Mouse (Mus musculus) limb, embryonic 11.5 days (tissue): ENCODE results near the gene Dhx33. TPM values are rescaled to one million over a fixed set of nuclear protein-coding genes. Genes with fewer than 3 reads are reported as not detected.

Experiments used
- ATAC-seq: fragments of 200-750 bp; cut with Nextera tagmentation; 2 replicates; pipeline ENCODE4 v1.8.0; 2017; ENCODE audit warnings: low read depth; ENCODE audit not compliant: insufficient number of reproducible peaks, low FRiP score, low TSS enrichment
- DNase-seq: peaks from one replicate; pipeline ENCODE4 v3.0.0-alpha.2; 2015; ENCODE audit warnings: low spot score
- H3K27ac ChIP-seq: fragments of 300-500 bp; sonication (generic); replicated peaks from 2 replicates; pipeline ENCODE4 v1.5.1; 2014; ENCODE audit warnings: low read depth, mild to moderate bottlenecking, low read length
- H3K27me3 ChIP-seq: fragments of 300-500 bp; sonication (generic); 2 replicates; pipeline ENCODE4 v1.6.1; 2014; ENCODE audit warnings: mild to moderate bottlenecking, low read length, mixed read lengths; ENCODE audit not compliant: control insufficient read depth, insufficient read depth
- H3K36me3 ChIP-seq: fragments of 300-500 bp; sonication (generic); 2 replicates; pipeline ENCODE4 v1.6.1; 2014; ENCODE audit warnings: mild to moderate bottlenecking, low read length, moderate library complexity, mixed read lengths; ENCODE audit not compliant: control insufficient read depth, insufficient read depth
- H3K4me1 ChIP-seq: fragments of 300-500 bp; sonication (generic); 2 replicates; pipeline ENCODE4 v1.6.1; 2014; ENCODE audit warnings: low read length, mixed read lengths; ENCODE audit not compliant: control insufficient read depth, insufficient read depth
- H3K4me2 ChIP-seq: fragments of 300-500 bp; sonication (generic); 2 replicates; pipeline ENCODE4 v1.6.1; 2014; ENCODE audit warnings: low read depth, mild to moderate bottlenecking, moderate library complexity; ENCODE audit not compliant: severe bottlenecking
- H3K4me3 ChIP-seq: fragments of 300-500 bp; sonication (generic); 2 replicates; pipeline ENCODE4 v1.5.1; 2014; ENCODE audit warnings: low read depth, low read length
- H3K9ac ChIP-seq: fragments of 300-500 bp; sonication (generic); 2 replicates; pipeline ENCODE4 v1.6.1; 2014; ENCODE audit warnings: mild to moderate bottlenecking, low read length
- H3K9me3 ChIP-seq: fragments of 300-500 bp; sonication (generic); 2 replicates; pipeline ENCODE4 v1.6.1; 2016; ENCODE audit warnings: low read length; ENCODE audit not compliant: control insufficient read depth
- WGBS: fragments of 180-500 bp; shearing (Covaris S2); extraction: QIAGEN DNeasy Blood & Tissue Kit; methylation state at CpG from one replicate; pipeline ENCODE4 v1.1.7; 2014; 5-methylcytosine and 5-hydroxymethylcytosine counted together
- polyA plus RNA-seq: library from polyadenylated mRNA; unstranded; fragments of >200 nt; fragmentation: Nextera tagmentation; extraction: Ambion mirVana; gene quantifications from 2 replicates; pipeline ENCODE4 v1.2.1, GENCODE M21; 2014

Gene Dhx33
- polyA plus RNA-seq, 1 experiment from 2014 or later, result 29.1 TPM

- ATAC-seq, result no peak
These were observed 29.0 kb downstream of the Dhx33 start for GRCm38 (mm10) chr11:70975193-70975592.

GRCm38 (mm10) chr11:70973947-70974346 is 30.3 kb downstream of the Dhx33 start:
- no peak for ATAC-seq
- H3K9ac ChIP-seq, result no peak overlapping the region
- peak; percentile 28 for DNase-seq
- 74% methylated on average over 4 of the region's 4 CpGs for WGBS
- H3K27ac ChIP-seq, result no peak overlapping the region
- no peaks in the 10 kb centered on the region for H3K9me3 ChIP-seq
- H3K36me3 ChIP-seq, result peaks cover 24% of the 10 kb centered on the region
- H3K4me3 ChIP-seq, result no peak overlapping the region
- H3K4me1 ChIP-seq, result peaks cover 6% of the 10 kb centered on the region; the same call in 1 of the 2 replicates
- no peak overlapping the region for H3K4me2 ChIP-seq
- H3K27me3 ChIP-seq, result no peaks in the 10 kb centered on the region

More at GRCm38 (mm10) chr11:70975193-70975592, 29.0 kb downstream of the Dhx33 start:
- H3K4me1 ChIP-seq, result peaks cover 4% of the 10 kb centered on the region; the same call in 1 of the 2 replicates
- no peaks in the 10 kb centered on the region for H3K9me3 ChIP-seq
- no peak overlapping the region for H3K4me2 ChIP-seq
- H3K36me3 ChIP-seq, result peaks cover 30% of the 10 kb centered on the region
- no peaks in the 10 kb centered on the region for H3K27me3 ChIP-seq
- no peak overlapping the region for H3K27ac ChIP-seq
- 81% methylated on average over 2 of the region's 2 CpGs for WGBS
- no peak overlapping the region for H3K9ac ChIP-seq
- DNase-seq, result no peak
- no peak overlapping the region for H3K4me3 ChIP-seq

- ATAC-seq (no peak), DNase-seq (no peak)
- WGBS, result 68% methylated on average over 1 of the region's 1 CpGs
- no peaks in the 10 kb centered on the region for H3K27me3 ChIP-seq
- H3K9me3 ChIP-seq, result no peaks in the 10 kb centered on the region
- no peak overlapping the region for H3K9ac ChIP-seq
- peaks cover 6% of the 10 kb centered on the region; the same call in 1 of the 2 replicates for H3K4me1 ChIP-seq
- no peak overlapping the region for H3K4me2 ChIP-seq
- H3K36me3 ChIP-seq, result peaks cover 16% of the 10 kb centered on the region
- no peak overlapping the region for H3K4me3 ChIP-seq
- no peak overlapping the region for H3K27ac ChIP-seq
These were observed 31.7 kb downstream of the Dhx33 start for GRCm38 (mm10) chr11:70972586-70972985.

GRCm38 (mm10) chr11:70970560-70971540 is 33.4 kb downstream of the Dhx33 start:
- H3K4me3 ChIP-seq, result peak overlapping the region; percentile 93
- H3K27me3 ChIP-seq, result no peaks in the 10 kb centered on the region
- peaks cover 6% of the 10 kb centered on the region; the same call in 1 of the 2 replicates for H3K4me1 ChIP-seq
- peak overlapping the region; percentile 48 for H3K4me2 ChIP-seq
- peak overlapping the region; percentile 49 for H3K9ac ChIP-seq
- DNase-seq (no peak), ATAC-seq (peak; percentile 14; the same call in 1 of the 2 replicates)
- WGBS, result 21% methylated on average over 24 of the region's 24 CpGs
- peaks cover 3% of the 10 kb centered on the region for H3K36me3 ChIP-seq
- H3K27ac ChIP-seq, result peak overlapping the region; percentile 50; the same call in 1 of the 2 replicates
- H3K9me3 ChIP-seq, result no peaks in the 10 kb centered on the region

- H3K36me3 ChIP-seq, result peaks cover 3% of the 10 kb centered on the region
- WGBS, result under 1% methylated on average over 43 of the region's 43 CpGs
These were observed 34.2 kb downstream of the Dhx33 start, which contains the start of the genes Nup88 and Rpain for GRCm38 (mm10) chr11:70969821-70970559. Gene Nup88 (minus strand): TSS chr11:70969973. Gene Rpain (plus strand): TSS chr11:70970213.

GRCm38 (mm10) chr11:70969271-70969794 is 34.9 kb downstream of the Dhx33 start:
- Histone ChIP-seq H3K27ac (peak overlapping the region; percentile 56; the same call in 1 of the 2 replicates), H3K27me3 (no peaks in the 10 kb centered on the region), H3K4me2 (peak overlapping the region; percentile 79), H3K4me1 (peaks cover 6% of the 10 kb centered on the region; the same call in 1 of the 2 replicates), H3K4me3 (peak overlapping the region; percentile 93), H3K9me3 (no peaks in the 10 kb centered on the region), H3K9ac (peak overlapping the region; percentile 93), H3K36me3 (peaks cover 5% of the 10 kb centered on the region)
- no peak for DNase-seq
- under 1% methylated on average over 25 of the region's 25 CpGs for WGBS
- ATAC-seq, result no peak

More at GRCm38 (mm10) chr11:70969821-70970559, 34.2 kb downstream of the Dhx33 start, which contains the start of the genes Nup88 and Rpain:
- no peaks in the 10 kb centered on the region for H3K9me3 ChIP-seq
- peak; percentile 93 for DNase-seq
- H3K4me1 ChIP-seq, result peaks cover 6% of the 10 kb centered on the region; the same call in 1 of the 2 replicates
- H3K4me2 ChIP-seq, result peak within 1 kb of the TSS; percentile 79
- H3K27me3 ChIP-seq, result no peaks in the 10 kb centered on the region
- H3K9ac ChIP-seq, result peak within 1 kb of the TSS; percentile 93
- H3K27ac ChIP-seq, result peak within 1 kb of the TSS; percentile 56; the same call in 1 of the 2 replicates
- ATAC-seq, result peak; percentile 98
- peak within 1 kb of the TSS; percentile 93 for H3K4me3 ChIP-seq

GRCm38 (mm10) chr11:70964222-70964907 is 39.9 kb downstream of the Dhx33 start:
- H3K4me1 ChIP-seq, result 0 out of 2 replicates have a peak, but pooled peaks cover 2% of the 10 kb centered on the region
- DNase-seq (no peak), ATAC-seq (no peak)
- 83% methylated on average over 4 of the region's 4 CpGs for WGBS
- H3K27me3 ChIP-seq, result no peaks in the 10 kb centered on the region
- no peak overlapping the region for H3K4me2 ChIP-seq
- peaks cover 17% of the 10 kb centered on the region; the same call in 1 of the 2 replicates for H3K36me3 ChIP-seq
- H3K9me3 ChIP-seq, result no peaks in the 10 kb centered on the region
- no peak overlapping the region for H3K4me3 ChIP-seq
- no peak overlapping the region for H3K9ac ChIP-seq
- H3K27ac ChIP-seq, result no peak overlapping the region
